Mouse (Mus musculus) liver, embryonic 15.5 days (tissue): ENCODE data around the gene Cfap43. TPM values are rescaled to one million over a fixed set of nuclear protein-coding genes. Genes with fewer than 3 reads are reported as not detected.

ENCODE experiments used
- ATAC-seq: fragments of 200-750 bp; cut with Nextera tagmentation; 2 replicates; pipeline ENCODE4 v1.8.0; 2017; ENCODE audit warnings: moderate number of reproducible peaks, mild to moderate bottlenecking, moderate library complexity; ENCODE audit not compliant: insufficient read depth
- H3K27ac ChIP-seq: fragments of 300-500 bp; sonication (generic); replicated peaks from 2 replicates; pipeline ENCODE4 v1.5.1; 2015; ENCODE audit warnings: mild to moderate bottlenecking, inconsistent platforms
- H3K27me3 ChIP-seq: fragments of 300-500 bp; sonication (generic); 2 replicates; pipeline ENCODE4 v1.6.1; 2015; ENCODE audit warnings: mild to moderate bottlenecking, inconsistent platforms
- H3K36me3 ChIP-seq: fragments of 300-500 bp; sonication (generic); replicated peaks from 2 replicates; pipeline ENCODE4 v1.6.1; 2015; ENCODE audit warnings: moderate library complexity, mild to moderate bottlenecking, inconsistent platforms
- H3K4me1 ChIP-seq: fragments of 300-500 bp; sonication (generic); replicated peaks from 2 replicates; pipeline ENCODE4 v1.6.1; 2015; ENCODE audit warnings: inconsistent platforms
- H3K4me2 ChIP-seq: fragments of 300-500 bp; sonication (generic); 2 replicates; pipeline ENCODE4 v1.6.1; 2015; ENCODE audit warnings: moderate library complexity, mild to moderate bottlenecking, inconsistent platforms
- H3K4me3 ChIP-seq: fragments of 300-500 bp; sonication (generic); replicated peaks from 2 replicates; pipeline ENCODE4 v1.5.1; 2015; ENCODE audit warnings: mild to moderate bottlenecking, inconsistent platforms
- H3K9ac ChIP-seq: fragments of 300-500 bp; sonication (generic); 2 replicates; pipeline ENCODE4 v1.6.1; 2015; ENCODE audit warnings: moderate library complexity, mild to moderate bottlenecking, inconsistent platforms
- H3K9me3 ChIP-seq: fragments of 300-500 bp; sonication (generic); replicated peaks from 2 replicates; pipeline ENCODE4 v1.6.1; 2016; ENCODE audit warnings: inconsistent platforms
- WGBS: fragments of 180-500 bp; shearing (Covaris S2); methylation state at CpG from one replicate; pipeline ENCODE4 v1.1.7; 2015; ENCODE audit warnings: mixed read lengths; ENCODE audit not compliant: insufficient replicate concordance; 5-methylcytosine and 5-hydroxymethylcytosine counted together
- polyA plus RNA-seq: library from polyadenylated mRNA; unstranded; fragments of >200 nt; fragmentation: Nextera tagmentation; extraction: Ambion mirVana; gene quantifications from 2 replicates; pipeline ENCODE4 v1.2.1, GENCODE M21; 2015

The Cfap43 gene
- polyA plus RNA-seq, 1 experiment from 2014 or later, result 0.02 TPM

DNA sequence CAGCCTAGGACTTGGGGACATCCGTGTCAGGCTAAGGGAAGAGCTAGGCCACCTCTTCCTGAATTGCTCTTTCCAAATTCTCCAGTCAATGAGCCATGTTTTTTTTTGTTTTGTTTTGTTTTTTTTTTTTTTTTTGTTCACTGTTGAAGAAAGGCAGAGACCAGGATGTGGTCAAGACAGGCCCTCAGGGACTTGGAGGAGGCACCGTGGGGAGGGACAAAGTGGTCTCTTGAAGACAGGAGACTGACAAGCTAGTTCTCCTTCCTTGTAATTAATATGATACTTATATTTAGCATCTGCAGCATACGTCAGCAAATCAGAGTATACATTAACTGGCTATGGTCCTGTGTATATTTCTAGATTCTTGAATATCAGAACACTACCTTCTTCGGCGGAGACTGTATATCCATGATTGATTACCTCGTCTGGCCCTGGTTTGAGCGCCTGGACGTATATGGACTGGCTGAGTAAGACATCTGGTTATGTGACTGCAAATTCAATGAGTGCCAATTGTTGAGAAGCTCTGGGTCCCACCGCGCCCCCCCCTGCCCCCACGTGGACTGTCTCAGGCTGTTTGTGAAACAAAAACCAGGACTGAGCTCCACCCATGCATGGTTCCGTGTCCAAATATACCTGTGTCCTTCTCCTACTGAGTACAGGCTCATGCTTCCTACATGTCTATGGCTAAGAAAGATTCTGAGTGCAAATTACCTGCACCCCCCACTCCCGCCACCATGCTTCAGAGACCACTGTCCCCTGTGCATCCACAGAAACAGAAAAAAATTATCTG, 34.6 kb downstream of the Cfap43 start:
- Histone ChIP-seq H3K27ac (no peak overlapping the region), H3K9me3 (no peaks in the 10 kb centered on the region), H3K4me3 (no peak overlapping the region), H3K27me3 (peaks cover 4% of the 10 kb centered on the region; the same call in 1 of the 2 replicates), H3K4me2 (no peak overlapping the region), H3K4me1 (no peaks in the 10 kb centered on the region), H3K36me3 (no peaks in the 10 kb centered on the region), H3K9ac (no peak overlapping the region)
- no peak for ATAC-seq
- WGBS, result 58% methylated on average over 13 of the region's 13 CpGs

DNA sequence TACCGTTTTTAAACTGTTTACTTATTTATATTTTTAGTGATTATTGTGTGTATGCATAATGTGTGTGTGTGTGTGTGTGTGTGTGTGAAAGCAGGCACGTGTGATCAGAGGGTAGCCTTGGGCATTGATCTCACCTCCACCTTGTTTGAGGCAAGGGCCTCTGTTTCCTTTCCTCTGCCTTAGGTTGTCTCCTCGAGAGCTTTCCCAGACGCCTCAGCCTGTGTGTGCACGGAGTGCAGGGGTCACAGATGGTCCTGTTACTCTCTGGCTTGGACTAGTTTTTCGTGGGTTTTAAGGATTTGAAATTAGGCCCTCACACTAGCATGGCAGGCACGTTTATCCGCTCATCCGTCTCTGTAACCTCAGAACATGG, 36.2 kb downstream of the Cfap43 start:
- Histone ChIP-seq H3K27me3 (peaks cover 4% of the 10 kb centered on the region; the same call in 1 of the 2 replicates), H3K36me3 (no peaks in the 10 kb centered on the region), H3K4me3 (no peak overlapping the region), H3K9me3 (no peaks in the 10 kb centered on the region), H3K4me2 (no peak overlapping the region), H3K9ac (no peak overlapping the region), H3K4me1 (no peaks in the 10 kb centered on the region), H3K27ac (no peak overlapping the region)
- WGBS, result 50% methylated on average over 9 of the region's 9 CpGs
- no peak for ATAC-seq

DNA sequence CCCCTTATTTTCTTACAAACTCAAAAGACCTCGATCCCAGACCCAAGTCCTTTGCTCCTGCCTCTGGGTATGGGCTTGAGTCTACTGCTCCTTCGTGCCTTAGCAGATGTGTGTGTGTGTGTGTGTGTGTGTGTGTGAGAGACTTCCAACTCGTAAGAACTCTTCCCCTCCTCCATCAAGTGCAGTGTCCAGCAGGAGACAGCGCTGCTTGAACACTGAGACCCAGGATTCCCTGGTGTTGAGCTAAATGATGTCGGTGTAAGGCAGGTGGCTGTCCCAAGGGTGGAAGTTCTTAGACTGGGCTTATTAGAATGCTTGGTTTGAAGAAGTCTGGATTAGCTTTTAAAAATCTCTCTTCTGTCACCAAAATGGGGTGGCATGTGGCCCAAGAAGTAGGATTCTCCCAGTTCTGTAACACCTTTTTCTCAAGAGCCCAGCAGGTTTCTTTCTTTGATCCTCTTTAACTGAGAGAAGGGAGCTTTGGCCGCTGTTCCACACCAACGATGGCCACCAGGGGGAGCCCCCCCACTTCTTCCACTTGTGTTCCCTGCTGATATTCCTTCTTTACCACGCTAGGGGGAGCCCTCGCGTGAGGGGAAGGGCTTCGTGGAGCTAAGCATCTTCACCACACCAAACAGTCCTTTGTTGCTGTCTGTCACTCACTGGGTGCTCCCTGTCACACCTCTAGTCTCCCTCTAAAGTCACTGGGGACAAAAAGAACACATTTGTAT, 36.8 kb downstream of the Cfap43 start:
- Histone ChIP-seq H3K4me3 (no peak overlapping the region), H3K9me3 (no peaks in the 10 kb centered on the region), H3K4me2 (no peak overlapping the region), H3K9ac (no peak overlapping the region), H3K4me1 (no peaks in the 10 kb centered on the region), H3K27ac (no peak overlapping the region), H3K36me3 (no peaks in the 10 kb centered on the region), H3K27me3 (peaks cover 4% of the 10 kb centered on the region; the same call in 1 of the 2 replicates)
- peak; percentile 42; the same call in 1 of the 2 replicates for ATAC-seq
- 18% methylated on average over 11 of the region's 11 CpGs for WGBS

- Histone ChIP-seq H3K9me3 (no peaks in the 10 kb centered on the region), H3K4me3 (no peak overlapping the region), H3K4me1 (no peaks in the 10 kb centered on the region), H3K36me3 (no peaks in the 10 kb centered on the region), H3K27me3 (peaks cover 6% of the 10 kb centered on the region; the same call in 1 of the 2 replicates), H3K27ac (no peak overlapping the region), H3K9ac (no peak overlapping the region), H3K4me2 (no peak overlapping the region)
- ATAC-seq, result no peak
- WGBS, result 59% methylated on average over 7 of the region's 7 CpGs
Measured at GRCm38 (mm10) chr19:47881538-47881937, 37.5 kb downstream of the Cfap43 start.

- WGBS, result 57% methylated on average over 15 of the region's 15 CpGs
- Histone ChIP-seq H3K27me3 (peaks cover 33% of the 10 kb centered on the region), H3K9me3 (no peaks in the 10 kb centered on the region), H3K27ac (no peak overlapping the region), H3K9ac (no peak overlapping the region), H3K4me2 (no peak overlapping the region), H3K36me3 (no peaks in the 10 kb centered on the region), H3K4me1 (no peaks in the 10 kb centered on the region), H3K4me3 (no peak overlapping the region)
- ATAC-seq, result no peak
Measured at GRCm38 (mm10) chr19:47876252-47876651, 42.8 kb downstream of the Cfap43 start.

- H3K27ac ChIP-seq, result no peak overlapping the region
- H3K4me3 ChIP-seq, result no peak overlapping the region
Measured at GRCm38 (mm10) chr19:47871515-47871914, 47.6 kb downstream of the Cfap43 start.

GRCm38 (mm10) chr19:47870102-47870666, 48.9 kb downstream of the Cfap43 start:
- ATAC-seq, result no peak
- peaks cover 8% of the 10 kb centered on the region; the same call in 1 of the 2 replicates for H3K4me1 ChIP-seq
- no peak overlapping the region for H3K4me3 ChIP-seq
- no peaks in the 10 kb centered on the region for H3K36me3 ChIP-seq
- H3K27me3 ChIP-seq, result peaks cover 34% of the 10 kb centered on the region
- no peak overlapping the region for H3K27ac ChIP-seq
- no peak overlapping the region for H3K9ac ChIP-seq
- no peaks in the 10 kb centered on the region for H3K9me3 ChIP-seq
- H3K4me2 ChIP-seq, result no peak overlapping the region
- WGBS, result 61% methylated on average over 7 of the region's 7 CpGs

More at GRCm38 (mm10) chr19:47871515-47871914, 47.6 kb downstream of the Cfap43 start:
- no peak overlapping the region for H3K4me2 ChIP-seq
- H3K27me3 ChIP-seq, result peaks cover 47% of the 10 kb centered on the region
- ATAC-seq, result no peak
- H3K36me3 ChIP-seq, result no peaks in the 10 kb centered on the region
- WGBS, result 33% methylated on average over 10 of the region's 10 CpGs
- no peaks in the 10 kb centered on the region for H3K9me3 ChIP-seq
- H3K9ac ChIP-seq, result no peak overlapping the region
- H3K4me1 ChIP-seq, result no peaks in the 10 kb centered on the region

DNA sequence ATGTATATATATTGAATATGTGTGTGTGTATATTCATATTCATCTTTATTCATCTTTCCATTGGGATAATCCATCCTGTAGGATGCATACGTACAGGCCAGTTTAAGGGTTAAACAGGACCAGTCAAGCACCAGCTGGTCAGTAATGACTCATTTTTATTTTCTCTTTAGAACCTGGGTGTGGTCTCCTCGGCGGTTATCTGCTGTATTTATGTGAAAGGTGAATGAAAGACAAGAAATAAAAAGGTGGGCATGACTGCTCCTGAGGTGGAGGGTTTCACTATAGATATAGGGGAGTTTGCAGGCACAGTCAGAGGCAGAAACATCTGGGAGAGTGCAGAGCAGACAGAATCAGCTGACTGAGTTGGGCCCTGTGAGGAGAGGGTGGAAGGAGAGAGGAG, 49.6 kb downstream of the Cfap43 start:
- 43% methylated on average over 3 of the region's 3 CpGs for WGBS
- H3K9ac ChIP-seq, result no peak overlapping the region
- H3K9me3 ChIP-seq, result no peaks in the 10 kb centered on the region
- no peak for ATAC-seq
- H3K4me2 ChIP-seq, result no peak overlapping the region
- H3K4me3 ChIP-seq, result no peak overlapping the region
- H3K4me1 ChIP-seq, result peaks cover 14% of the 10 kb centered on the region
- H3K27ac ChIP-seq, result no peak overlapping the region
- H3K36me3 ChIP-seq, result no peaks in the 10 kb centered on the region
- peaks cover 32% of the 10 kb centered on the region for H3K27me3 ChIP-seq

- Histone ChIP-seq H3K9me3 (no peaks in the 10 kb centered on the region), H3K4me2 (no peak overlapping the region), H3K27me3 (peaks cover 28% of the 10 kb centered on the region), H3K27ac (no peak overlapping the region), H3K4me1 (peaks cover 14% of the 10 kb centered on the region), H3K36me3 (peaks cover 4% of the 10 kb centered on the region; the same call in 1 of the 2 replicates), H3K4me3 (no peak overlapping the region), H3K9ac (no peak overlapping the region)
- WGBS, result 53% methylated on average over 4 of the region's 4 CpGs
- no peak for ATAC-seq
Measured at GRCm38 (mm10) chr19:47868951-47869350, 50.1 kb downstream of the Cfap43 start.

DNA sequence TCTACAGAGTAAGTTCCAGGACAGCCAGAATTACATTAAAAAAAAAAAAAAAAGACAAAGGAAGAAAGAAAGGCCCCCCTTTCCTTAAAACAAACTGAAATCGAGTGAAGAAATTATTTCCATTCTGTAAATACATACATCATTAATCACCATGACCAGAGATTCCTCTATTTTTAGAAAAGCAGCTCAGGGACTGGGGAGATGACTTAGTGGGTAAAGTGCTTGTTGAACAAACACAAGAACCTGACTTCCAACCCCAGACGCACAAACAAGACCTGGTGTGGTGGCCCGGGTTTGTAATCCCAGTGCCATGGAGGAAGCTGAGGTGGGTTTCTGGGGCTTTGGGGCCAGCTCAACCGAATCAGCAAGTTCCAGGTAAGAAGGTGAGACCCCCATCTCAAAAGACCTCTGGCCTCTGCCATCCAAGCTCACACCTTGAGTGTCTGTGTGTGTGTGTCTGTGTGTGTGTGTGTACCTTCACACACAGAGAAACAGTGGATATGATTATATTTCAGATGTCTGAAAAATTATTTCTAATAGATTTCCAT, 51.4 kb downstream of the Cfap43 start:
- H3K4me1 ChIP-seq, result peaks cover 14% of the 10 kb centered on the region
- no peak overlapping the region for H3K27ac ChIP-seq
- H3K9me3 ChIP-seq, result no peaks in the 10 kb centered on the region
- peaks cover 27% of the 10 kb centered on the region for H3K27me3 ChIP-seq
- H3K4me2 ChIP-seq, result no peak overlapping the region
- 40% methylated on average over 4 of the region's 4 CpGs for WGBS
- no peak for ATAC-seq
- H3K36me3 ChIP-seq, result peaks cover 10% of the 10 kb centered on the region; the same call in 1 of the 2 replicates
- no peak overlapping the region for H3K4me3 ChIP-seq
- H3K9ac ChIP-seq, result no peak overlapping the region
